Mouse (Mus musculus): Measurements from ENCODE around the gene Dync1i1.

DNA sequence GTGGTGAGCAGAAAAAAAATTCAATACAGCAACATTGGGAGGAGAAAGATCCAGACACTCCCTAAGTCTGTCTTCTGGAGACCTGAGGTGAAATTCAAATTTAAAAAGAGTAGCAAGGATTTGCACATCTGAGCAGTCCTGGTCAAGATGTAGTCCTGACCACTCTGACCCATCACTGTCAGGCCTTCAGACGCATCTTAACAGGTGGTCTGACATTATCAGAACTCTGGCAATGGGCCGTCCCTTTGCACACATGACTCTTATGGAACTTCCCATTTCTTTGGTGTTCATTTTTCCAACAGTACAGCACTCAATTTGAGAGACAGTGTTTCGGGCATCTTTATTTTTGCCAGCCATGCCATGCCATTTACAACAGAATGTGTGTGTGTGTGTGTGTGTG is 12.8 kb upstream of the Dync1i1 start:
- TF ChIP-seq CTCF (IDR thresholded peaks at IDR 0.05; ENCODE audit: low read depth) = no peak
- TF ChIP-seq EP300 (IDR thresholded peaks at IDR 0.05; ENCODE audit: low read depth) = no peak

All from heart, postnatal 0 days (tissue).